Mouse (Mus musculus): ENCODE data around the gene Npb. TPM values are rescaled to one million over a fixed set of nuclear protein-coding genes. Genes with fewer than 3 reads are reported as not detected.

Gene Npb
- total RNA-seq (2023) = 1.5 TPM in 1 of 2 replicates, not detected in the other

GRCm38 (mm10) chr11:120608241-120609034 is at the start of gene Npb:
TSS of gene Npb (plus strand) at chr11:120608477.

GRCm38 (mm10) chr11:120572752-120573584 is 35.3 kb upstream of the Npb start, which contains the start of gene P4hb:
TSS of gene P4hb (minus strand) at chr11:120573253.

GRCm38 (mm10) chr11:120581490-120582267 is 26.6 kb upstream of the Npb start, which contains the start of gene Arhgdia:
TSS of gene Arhgdia (minus strand) at chr11:120581624.

GRCm38 (mm10) chr11:120598283-120598989 is 9.8 kb upstream of the Npb start, which contains the start of the genes Alyref and Anapc11:
TSS of gene Alyref (minus strand) at chr11:120598365.
TSS of gene Anapc11 (plus strand) at chr11:120598421.

GRCm38 (mm10) chr11:120617519-120618112 is 9.3 kb downstream of the Npb start, which contains the start of gene Pcyt2:
TSS of gene Pcyt2 (minus strand) at chr11:120617936.

GRCm38 (mm10) chr11:120625152-120625775 is 17.0 kb downstream of the Npb start, which contains the start of gene Sirt7:
TSS of gene Sirt7 (minus strand) at chr11:120625240.

GRCm38 (mm10) chr11:120633520-120634343 is 25.5 kb downstream of the Npb start, which contains the start of gene Mafg:
TSS of gene Mafg (minus strand) at chr11:120633600.

GRCm38 (mm10) chr11:120643601-120643987 is 35.3 kb downstream of the Npb start, which contains the start of gene Pycr1:
TSS of gene Pycr1 (minus strand) at chr11:120643769.

GRCm38 (mm10) chr11:120648001-120648476 is 39.8 kb downstream of the Npb start, which contains the start of gene Myadml2:
TSS of gene Myadml2 (minus strand) at chr11:120648158.

Other genes starting within 250 kb of the Npb start
- gene Fscn2, start 246.9 kb upstream of the Npb start, total RNA-seq (2023) = not detected in 2 replicates
- gene Faap100, start 229.7 kb upstream of the Npb start, total RNA-seq (2023) = 12.8 and 19.4 TPM in 2 replicates
- 36.9 and 53.5 TPM in 2 replicates for gene Nploc4, start 170.8 kb upstream of the Npb start, total RNA-seq (2023)
- 0.84 TPM in 1 of 2 replicates, not detected in the other for gene Tspan10, start 165.8 kb upstream of the Npb start, total RNA-seq (2023)
- gene Pde6g, start 155.0 kb upstream of the Npb start, total RNA-seq (2023) = not detected in 2 replicates
- 2.0 and 4.8 TPM in 2 replicates for gene Oxld1, start 150.4 kb upstream of the Npb start, total RNA-seq (2023)
- 7.4 and 8.1 TPM in 2 replicates for gene Ccdc137, start 150.4 kb upstream of the Npb start, total RNA-seq (2023)
- 5.6 and 7.2 TPM in 2 replicates for gene Arl16, start 140.9 kb upstream of the Npb start, total RNA-seq (2023)
- 12.8 and 16.8 TPM in 2 replicates for gene Mrpl12, start 123.9 kb upstream of the Npb start, total RNA-seq (2023)
- gene Slc25a10, start 116.6 kb upstream of the Npb start, total RNA-seq (2023) = 11.2 and 13.4 TPM in 2 replicates
- gene Gcgr, start 77.8 kb upstream of the Npb start, total RNA-seq (2023) = not detected in 2 replicates
- 28.8 and 31.9 TPM in 2 replicates for gene Mcrip1, start 58.8 kb upstream of the Npb start, total RNA-seq (2023)
- gene Ppp1r27, start 57.3 kb upstream of the Npb start, total RNA-seq (2023) = not detected in 2 replicates
- gene P4hb, start 35.2 kb upstream of the Npb start, total RNA-seq (2023) = 245 and 272 TPM in 2 replicates
- gene Arhgdia, start 26.9 kb upstream of the Npb start, total RNA-seq (2023) = 428 and 459 TPM in 2 replicates
- 116 and 122 TPM in 2 replicates for gene Alyref, start 10.1 kb upstream of the Npb start, total RNA-seq (2023)
- 36.8 and 40.0 TPM in 2 replicates for gene Anapc11, start 10.1 kb upstream of the Npb start, total RNA-seq (2023)
- 28.9 and 43.8 TPM in 2 replicates for gene Pcyt2, start 9.5 kb downstream of the Npb start, total RNA-seq (2023)
- gene Sirt7, start 16.8 kb downstream of the Npb start, total RNA-seq (2023) = 114 and 133 TPM in 2 replicates
- 122 and 149 TPM in 2 replicates for gene Mafg, start 25.1 kb downstream of the Npb start, total RNA-seq (2023)
- 1.4 and 1.5 TPM in 2 replicates for gene Pycr1, start 35.3 kb downstream of the Npb start, total RNA-seq (2023)
- gene Myadml2, start 39.7 kb downstream of the Npb start, total RNA-seq (2023) = not detected in 2 replicates
- gene Notum, start 52.7 kb downstream of the Npb start, total RNA-seq (2023) = not detected in 2 replicates
- gene Aspscr1, start 64.5 kb downstream of the Npb start, total RNA-seq (2023) = 82.0 and 103 TPM in 2 replicates
- 30.2 and 33.5 TPM in 2 replicates for gene Cenpx, start 105.3 kb downstream of the Npb start, total RNA-seq (2023)
- gene Lrrc45, start 105.4 kb downstream of the Npb start, total RNA-seq (2023) = 9.1 and 10.4 TPM in 2 replicates
- 0.88 and 1.2 TPM in 2 replicates for gene Rac3, start 113.0 kb downstream of the Npb start, total RNA-seq (2023)
- 5.6 and 6.1 TPM in 2 replicates for gene Dcxr, start 118.8 kb downstream of the Npb start, total RNA-seq (2023)
- 2.3 and 2.9 TPM in 2 replicates for gene Cbr2, start 123.6 kb downstream of the Npb start, total RNA-seq (2023)
- gene Hmga1b, start 154.3 kb downstream of the Npb start, total RNA-seq (2023) = 36.2 and 41.5 TPM in 2 replicates
- 12.0 and 12.2 TPM in 2 replicates for gene Rfng, start 175.7 kb downstream of the Npb start, total RNA-seq (2023)
- gene Gps1, start 175.8 kb downstream of the Npb start, total RNA-seq (2023) = 34.8 and 43.3 TPM in 2 replicates
- gene Dus1l, start 187.9 kb downstream of the Npb start, total RNA-seq (2023) = 23.4 and 32.1 TPM in 2 replicates
- 18.5 and 25.7 TPM in 2 replicates for gene Fasn, start 216.1 kb downstream of the Npb start, total RNA-seq (2023)

Data from neutrophil, adult 65 days (primary cell).